ENCODE assay signal across 9 mouse cellular contexts in the genomic region with DNA sequence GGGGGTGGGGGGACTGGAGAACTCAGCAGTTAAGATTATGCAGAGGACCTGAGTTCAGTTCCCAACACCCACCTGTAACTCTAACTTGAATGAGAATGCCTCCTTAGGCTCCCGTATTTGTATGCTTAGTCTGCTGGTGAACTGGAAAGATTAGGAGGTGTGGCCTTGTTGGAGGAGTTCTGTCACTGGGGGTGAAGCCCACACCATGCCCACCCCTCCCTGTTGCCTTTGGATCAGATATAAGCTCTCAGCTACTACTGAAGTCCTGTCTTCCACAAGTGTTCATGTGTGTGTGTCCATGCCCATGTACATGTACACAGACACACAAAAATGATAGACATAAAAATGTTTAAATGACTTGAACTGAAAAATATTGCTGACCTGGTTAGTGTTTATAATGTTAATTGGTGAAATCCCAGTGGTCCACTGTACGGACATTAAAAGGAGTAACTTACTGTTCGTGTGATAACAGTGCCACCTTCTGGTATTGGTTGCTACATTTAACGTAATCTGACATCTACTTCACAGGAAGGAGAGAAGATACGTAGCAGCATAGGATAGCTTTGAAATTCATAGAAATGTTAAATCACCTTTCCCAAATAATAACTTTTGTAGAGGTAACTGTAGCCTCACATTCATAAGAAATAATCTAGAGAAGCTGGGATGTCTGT. TPM values are rescaled to one million over a fixed set of nuclear protein-coding genes. Genes with fewer than 3 reads are reported as not detected.
DNase-seq lines count a peak whose midpoint lies in the region; ATAC-seq and TF ChIP-seq lines count a peak whose summit lies in the region.
"Had no signal": no experiment of that assay in that cellular context is flagged by ENCODE, and none has a peak within 500 bp of the region (broad histone marks: within the 10 kb centered on the region; RNA-seq: fewer than 3 reads in every experiment).

No protein-coding gene starts in this region.

- H3K4me3 ChIP-seq in hindbrain, postnatal 0 days (ENCODE audit: low read length) = no peak overlapping the region
- H3K4me3 ChIP-seq in hindbrain, embryonic 10.5 days = no peak overlapping the region
- H3K4me3 ChIP-seq: embryonic facial prominence, embryonic 13.5 days had no signal

- no peaks in the 10 kb centered on the region for H3K27me3 ChIP-seq in hindbrain, postnatal 0 days (ENCODE audit: insufficient read depth, low read length)
- no peaks in the 10 kb centered on the region for H3K27me3 ChIP-seq in hindbrain, embryonic 10.5 days (ENCODE audit: insufficient read depth, poor library complexity, severe bottlenecking)
- H3K27me3 ChIP-seq: embryonic facial prominence, embryonic 13.5 days had no signal

- 35% methylated on average over 5 of the region's 5 CpGs for WGBS in hindbrain, postnatal 0 days
- 64% methylated on average over 5 of the region's 5 CpGs for WGBS in hindbrain, embryonic 10.5 days

- intact Hi-C loops in left cerebral cortex, postnatal 4 days (cut with DNase I) = loop anchor here (5.0 to 10.0 kb wide), 2 partner anchors 90 to 143 kb away; partner anchors contain the start of gene Btbd16

- H3K9ac ChIP-seq in hindbrain, postnatal 0 days (replicated peaks; ENCODE audit: low read length) = no peak overlapping the region
- H3K9ac ChIP-seq: embryonic facial prominence, embryonic 13.5 days had no signal

- peak; percentile 88 for DNase-seq in hindbrain, postnatal 0 days (ENCODE audit: low spot score)
- DNase-seq in hindbrain, embryonic 10.5 days (ENCODE audit: low spot score) = no peak
- DNase-seq in 3T3-L1 (ENCODE audit: low read depth, low spot score) = peak; percentile 63
- DNase-seq in CD4-positive, CD25-positive, alpha-beta regulatory T cell, adult 2 months (ENCODE audit: low read depth, low spot score) = peak; percentile 77
- DNase-seq in embryo, embryonic 9.5 days (ENCODE audit: extremely low spot score) = peak; percentile 35
- DNase-seq in retina, adult 2 months (ENCODE audit: low read depth, low spot score) = peak; percentile 46
- DNase-seq in right cerebral cortex, postnatal 14 days = no peak
- no peak for DNase-seq in left cerebral cortex, postnatal 4 days

- H3K4me1 ChIP-seq in hindbrain, postnatal 0 days (ENCODE audit: insufficient read depth, low read length) = no peaks in the 10 kb centered on the region
- H3K4me1 ChIP-seq in hindbrain, embryonic 10.5 days (replicated peaks) = no peaks in the 10 kb centered on the region
- H3K4me1 ChIP-seq: embryonic facial prominence, embryonic 13.5 days had no signal

- 0 out of 2 replicates have a peak, but pooled peaks cover 9% of the 10 kb centered on the region for H3K36me3 ChIP-seq in hindbrain, postnatal 0 days (ENCODE audit: insufficient read depth, low read length)
- peaks cover 33% of the 10 kb centered on the region for H3K36me3 ChIP-seq in hindbrain, embryonic 10.5 days

- TF ChIP-seq CTCF in hindbrain, postnatal 0 days (IDR thresholded peaks at IDR 0.05; ENCODE audit: low read depth) = peak; percentile 81

- peak; percentile 55; the same call in 1 of the 2 replicates for ATAC-seq in hindbrain, postnatal 0 days

- no peak overlapping the region for H3K4me2 ChIP-seq in hindbrain, postnatal 0 days (ENCODE audit: low read depth, low read length)
- H3K4me2 ChIP-seq: embryonic facial prominence, embryonic 13.5 days had no signal

- no peaks in the 10 kb centered on the region for H3K9me3 ChIP-seq in hindbrain, postnatal 0 days (ENCODE audit: low read length)
- H3K9me3 ChIP-seq in hindbrain, embryonic 10.5 days = no peaks in the 10 kb centered on the region
- H3K9me3 ChIP-seq: embryonic facial prominence, embryonic 13.5 days had no signal

- H3K27ac ChIP-seq in hindbrain, postnatal 0 days = no peak overlapping the region
- H3K27ac ChIP-seq in hindbrain, embryonic 10.5 days = no peak overlapping the region
- H3K27ac ChIP-seq: embryonic facial prominence, embryonic 13.5 days had no signal

RNA-seq across cellular contexts. Expression of gene Htra1, which starts 21.1 kb away (rescaled TPM):
- total RNA-seq in hindbrain, postnatal 0 days (2014; rRNA removed) = 58.0 and 58.7 TPM in 2 replicates
- 49.4 and 55.0 TPM in 2 replicates for polyA plus RNA-seq in hindbrain, postnatal 0 days (2015; fragmentation: Nextera tagmentation; extraction: Ambion mirVana)
- 2.5 and 7.0 TPM in 2 replicates for polyA plus RNA-seq in hindbrain, embryonic 10.5 days (2016; fragmentation: Nextera tagmentation; extraction: Ambion mirVana)
- 10 to 100 TPM; 45.2 to 48.8 TPM for total RNA-seq in left cerebral cortex, postnatal 4 days (2021)

RNA-seq across cellular contexts. Expression of gene Plekha1, which starts 49.3 kb away (rescaled TPM):
- 72.6 and 79.8 TPM in 2 replicates for total RNA-seq in hindbrain, postnatal 0 days (2014; rRNA removed)
- 44.2 and 50.0 TPM in 2 replicates for polyA plus RNA-seq in hindbrain, postnatal 0 days (2015; fragmentation: Nextera tagmentation; extraction: Ambion mirVana)
- 39.5 and 47.8 TPM in 2 replicates for polyA plus RNA-seq in hindbrain, embryonic 10.5 days (2016; fragmentation: Nextera tagmentation; extraction: Ambion mirVana)
- 100 to 1,000 TPM; 132 to 140 TPM for total RNA-seq in left cerebral cortex, postnatal 4 days (2021)

Comparison
In these comparisons a context has a peak if more than half of its experiments do, and no peak if none do; other contexts are left out.
1. DNase-seq: peak in hindbrain, postnatal 0 days (single experiment), 3T3-L1 (single experiment), CD4-positive, CD25-positive, alpha-beta regulatory T cell, adult 2 months (single experiment), embryo, embryonic 9.5 days (single experiment) and retina, adult 2 months (single experiment); none in hindbrain, embryonic 10.5 days (single experiment), right cerebral cortex, postnatal 14 days (single experiment) and left cerebral cortex, postnatal 4 days (single experiment).